Mouse (Mus musculus) B cell, adult (primary cell): ENCODE results near the gene Cd300lb. TPM values are rescaled to one million over a fixed set of nuclear protein-coding genes. Genes with fewer than 3 reads are reported as not detected.

Experiments
- total RNA-seq: library from RNA; stranded (reverse); gene quantifications from 4 replicates; pipeline ENCODE4 v1.2.4, GENCODE M21; 2023; ENCODE audit not compliant: inconsistent age

Gene Cd300lb
- 0.26 to 1.3 TPM in 2 of 4 replicates, not detected in the others for total RNA-seq

DNA sequence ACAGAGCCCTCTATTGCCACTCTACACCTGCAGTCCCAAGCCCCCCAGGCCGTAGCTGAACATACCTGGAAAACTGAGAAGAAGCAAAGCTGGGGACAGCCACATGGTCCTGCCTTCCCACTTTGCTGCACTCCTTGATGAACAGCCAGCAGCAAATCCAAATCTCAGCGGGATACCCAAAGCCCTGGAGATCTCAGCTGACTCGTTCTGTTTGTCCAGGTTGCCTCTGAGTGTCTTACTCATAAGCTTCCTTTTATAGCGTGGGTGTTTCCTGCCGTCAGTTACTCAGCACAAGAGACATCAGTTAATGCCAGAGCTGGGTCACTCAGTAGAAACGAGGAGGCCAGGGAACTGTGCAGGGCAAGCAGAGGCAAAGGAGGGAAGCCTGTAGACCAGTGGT is at the start of gene Cd300lb:
Gene Cd300lb, minus strand, starts transcription at position 243 of the 400 bp plus-strand sequence.

GRCm38 (mm10) chr11:114968752-114969207 is 34.6 kb upstream of the Cd300lb start, which contains the start of gene Cd300c:
TSS of gene Cd300c (minus strand) at chr11:114969157.

GRCm38 (mm10) chr11:114889991-114890518 is 44.1 kb downstream of the Cd300lb start, which contains the start of gene Cd300a:
TSS of gene Cd300a (plus strand) at chr11:114890041.

Other genes starting within 250 kb of the Cd300lb start
- gene Dnaic2, start 207.0 kb downstream of the Cd300lb start, total RNA-seq, result 0.45 TPM in 1 of 4 replicates, not detected in the others
- gene Kif19a, start 169.0 kb downstream of the Cd300lb start, total RNA-seq, result 2.6 to 4.0 TPM (median 3.7 TPM) in 4 replicates
- gene Btbd17, start 138.4 kb downstream of the Cd300lb start, total RNA-seq, result not detected in 4 replicates
- gene Gpr142, start 135.5 kb downstream of the Cd300lb start, total RNA-seq, result not detected in 4 replicates
- 0.16 TPM in 1 of 4 replicates, not detected in the others for gene Gprc5c, start 83.2 kb downstream of the Cd300lb start, total RNA-seq
- gene Cd300a, start 44.3 kb downstream of the Cd300lb start, total RNA-seq, result 0.71 to 1.3 TPM (median 0.95 TPM) in 4 replicates
- gene Cd300c, start 34.8 kb upstream of the Cd300lb start, total RNA-seq, result not detected in 4 replicates
- 0.51 to 1.00 TPM (median 0.70 TPM) in 4 replicates for gene Cd300ld, start 55.5 kb upstream of the Cd300lb start, total RNA-seq
- gene Cd300c2, start 67.5 kb upstream of the Cd300lb start, total RNA-seq, result 0.60 to 2.1 TPM (median 1.6 TPM) in 4 replicates
- gene Cd300ld2, start 81.8 kb upstream of the Cd300lb start, total RNA-seq, result not detected in 4 replicates
- gene Cd300ld4, start 92.6 kb upstream of the Cd300lb start, total RNA-seq, result not detected in 4 replicates
- 0.90 to 1.1 TPM (median 0.95 TPM) in 4 replicates for gene Cd300ld5, start 103.4 kb upstream of the Cd300lb start, total RNA-seq
- gene Cd300ld3, start 114.0 kb upstream of the Cd300lb start, total RNA-seq, result 0.90 to 1.1 TPM (median 0.96 TPM) in 4 replicates
- 0.39 to 1.3 TPM (median 1.2 TPM) in 4 replicates for gene Cd300e, start 127.8 kb upstream of the Cd300lb start, total RNA-seq
- 4.1 to 6.9 TPM (median 4.9 TPM) in 4 replicates for gene Rab37, start 157.0 kb upstream of the Cd300lb start, total RNA-seq
- gene Cd300lf, start 199.6 kb upstream of the Cd300lb start, total RNA-seq, result 9.7 to 14.3 TPM (median 10.3 TPM) in 4 replicates
- 73.9 to 83.7 TPM (median 79.0 TPM) in 4 replicates for gene Slc9a3r1, start 229.0 kb upstream of the Cd300lb start, total RNA-seq